Mouse (Mus musculus) CD4-positive, CD25-positive, alpha-beta regulatory T cell, adult 4 months (primary cell): ENCODE results near the gene Chodl. TPM values are rescaled to one million over a fixed set of nuclear protein-coding genes. Genes with fewer than 3 reads are reported as not detected.

ENCODE experiments used
- ATAC-seq: one replicate; pipeline ENCODE4 v1.8.0; 2017
- polyA plus RNA-seq, 2 experiments: library from polyadenylated mRNA; unstranded; fragments of 100-300 nt; shearing (Covaris generic); gene quantifications; one replicate each; pipeline ENCODE4 v1.2.1; 2017

Gene Chodl
- polyA plus RNA-seq: not detected

DNA sequence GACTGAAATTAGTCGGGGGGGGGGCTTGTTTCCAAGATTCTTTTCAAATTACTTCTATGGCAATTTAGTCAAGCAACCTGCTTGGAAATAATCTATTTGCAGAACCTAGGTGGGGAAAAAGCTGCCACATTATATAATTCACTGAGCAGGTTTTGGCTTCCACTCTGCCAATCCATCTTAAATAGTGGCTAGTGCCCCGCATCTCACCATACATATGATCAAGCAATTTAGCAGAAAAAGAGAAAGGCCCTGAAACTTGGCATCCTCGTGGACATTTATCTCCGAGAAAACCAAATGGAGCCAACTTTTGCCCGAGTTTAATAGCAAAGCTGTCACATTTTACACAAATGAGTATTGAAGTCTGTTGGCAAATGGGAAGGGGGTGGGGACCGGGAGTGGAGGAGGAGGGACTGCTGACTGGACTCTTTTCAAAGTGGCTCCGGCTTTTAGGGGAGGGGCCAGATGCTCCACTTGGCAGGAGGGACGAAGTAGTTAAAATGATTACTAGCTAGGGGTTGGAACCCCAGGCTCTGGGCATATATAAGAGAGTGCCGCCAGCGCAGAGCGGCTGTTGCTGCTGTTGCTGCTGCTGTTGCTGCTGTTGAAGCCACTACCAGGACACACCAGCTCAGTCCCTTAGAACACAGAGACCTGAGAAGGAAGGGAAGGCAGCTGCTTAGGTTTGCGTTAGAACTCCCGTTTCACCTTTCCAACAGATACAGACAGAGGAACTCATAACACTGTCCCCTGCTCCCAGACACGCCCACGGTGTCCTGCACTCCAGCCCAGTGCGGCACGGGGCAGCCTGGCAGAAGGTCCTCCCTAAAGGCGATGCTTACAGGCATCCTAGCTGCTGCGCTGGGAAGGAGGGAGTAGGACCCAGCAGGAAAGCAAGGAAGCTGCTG is at the start of gene Chodl:
Gene Chodl, plus strand, starts transcription at position 567 of the 905 bp plus-strand sequence.
- no peak for ATAC-seq

DNA sequence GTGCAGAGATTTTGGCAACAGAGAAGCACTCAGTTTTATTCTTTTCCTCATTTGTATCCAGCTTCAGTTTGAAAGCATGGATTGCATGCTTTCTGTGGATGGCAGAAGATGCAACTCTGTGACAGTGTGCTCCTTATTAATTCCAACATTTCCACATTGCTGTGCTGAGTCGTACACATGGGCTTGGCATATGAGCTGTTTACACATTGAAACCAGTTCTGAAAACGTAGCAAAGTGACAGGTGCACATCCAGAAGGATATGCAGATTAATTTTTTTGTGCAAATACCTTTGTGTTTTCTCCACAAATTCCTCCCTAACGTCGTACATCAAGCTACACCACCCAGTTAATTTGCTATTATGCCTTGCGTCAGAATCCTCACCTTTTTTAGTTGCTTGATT is 8.1 kb upstream of the Chodl start:
- no peak for ATAC-seq

DNA sequence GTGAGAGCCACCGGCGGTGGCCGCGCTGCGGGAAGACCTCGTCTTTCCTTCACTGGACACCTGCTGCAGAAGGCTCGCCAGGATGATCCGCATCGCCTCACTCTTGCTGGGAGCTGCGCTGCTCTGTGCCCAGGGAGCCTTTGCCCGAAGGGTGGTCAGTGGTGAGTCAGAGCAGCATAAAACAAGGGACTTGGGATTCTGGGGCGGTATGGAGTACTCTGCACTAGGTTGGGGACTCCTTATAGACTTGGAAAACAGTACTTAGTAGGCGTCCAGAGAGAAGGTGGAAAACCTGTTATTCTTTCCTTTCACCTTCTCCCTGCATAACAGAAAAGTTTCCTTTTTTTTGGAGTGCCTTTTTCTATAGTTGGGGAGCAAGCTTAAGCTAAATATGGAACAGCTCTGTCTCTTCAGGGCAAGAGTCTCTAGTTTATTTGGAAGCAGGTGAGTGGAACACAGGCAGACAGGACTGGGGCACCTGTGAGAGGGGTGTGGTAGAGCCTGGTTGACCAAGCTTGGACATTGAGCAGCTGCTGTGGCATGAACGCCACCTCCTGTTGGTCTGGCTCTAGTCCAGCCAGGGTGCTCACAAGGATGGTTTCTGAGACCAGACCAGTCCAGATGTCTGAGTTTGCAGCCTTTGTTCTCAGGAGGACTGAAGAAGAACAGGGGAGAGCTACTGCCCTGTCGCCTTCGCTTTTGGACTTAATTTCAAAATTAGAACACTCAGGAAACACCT is 708 bp downstream of the Chodl start:
- ATAC-seq: no peak

DNA sequence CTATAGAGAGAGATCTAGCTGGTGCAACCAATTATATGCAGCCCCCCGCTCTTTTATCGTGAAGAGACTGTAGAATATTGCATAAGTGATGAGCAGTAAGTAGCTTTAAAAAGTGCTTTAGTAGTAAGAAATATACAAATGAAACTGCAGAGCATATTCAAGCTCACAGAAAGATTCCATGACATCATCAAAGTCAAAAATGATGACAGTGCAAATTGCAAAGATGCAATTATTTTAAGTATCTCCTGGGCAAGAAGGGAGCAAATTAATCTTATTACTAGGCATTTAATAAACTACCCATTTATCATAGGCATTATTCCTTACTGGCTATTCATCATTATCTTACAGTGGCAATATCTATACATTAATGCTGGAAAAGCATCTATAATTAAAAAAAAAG is 3.5 kb downstream of the Chodl start:
- ATAC-seq: no peak

DNA sequence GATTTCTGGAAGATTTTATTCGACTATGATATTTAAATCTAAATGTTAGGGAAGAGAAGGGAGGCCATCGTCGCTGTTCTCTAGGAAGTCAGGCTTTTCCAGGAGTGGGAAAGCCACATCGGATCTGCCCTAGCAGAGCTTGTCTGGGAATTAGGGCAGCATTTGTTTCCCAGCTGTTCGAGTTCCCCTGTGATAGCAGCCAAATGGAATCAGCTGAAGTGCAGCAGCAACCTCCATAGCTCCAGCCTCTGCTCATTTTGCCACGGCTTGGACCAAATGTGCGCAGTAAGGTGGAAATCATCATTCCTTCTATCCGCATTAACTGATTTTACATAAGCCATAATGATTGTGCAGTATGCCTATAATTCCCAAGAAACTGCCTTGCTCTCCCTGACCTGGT is 7.0 kb downstream of the Chodl start:
- no peak for ATAC-seq

DNA sequence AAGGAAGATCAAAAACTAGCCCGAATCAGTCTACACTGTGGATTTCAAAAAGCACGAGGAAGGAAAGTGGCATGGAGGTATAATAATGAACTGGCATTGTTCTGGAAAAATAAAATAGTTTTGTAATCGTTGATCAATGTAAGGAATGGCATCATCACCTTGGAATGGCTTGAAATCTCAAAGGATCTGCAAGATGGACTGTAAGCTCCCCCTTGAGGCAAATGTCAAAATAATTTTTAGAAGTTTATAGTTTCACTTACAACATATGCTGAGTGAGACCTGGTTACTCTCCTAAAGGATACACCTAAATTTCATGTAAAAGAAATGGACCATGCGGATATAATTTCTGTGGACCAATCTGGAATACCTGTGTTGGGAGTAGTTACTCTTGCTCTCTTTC is 19.6 kb downstream of the Chodl start:
- ATAC-seq: no peak

DNA sequence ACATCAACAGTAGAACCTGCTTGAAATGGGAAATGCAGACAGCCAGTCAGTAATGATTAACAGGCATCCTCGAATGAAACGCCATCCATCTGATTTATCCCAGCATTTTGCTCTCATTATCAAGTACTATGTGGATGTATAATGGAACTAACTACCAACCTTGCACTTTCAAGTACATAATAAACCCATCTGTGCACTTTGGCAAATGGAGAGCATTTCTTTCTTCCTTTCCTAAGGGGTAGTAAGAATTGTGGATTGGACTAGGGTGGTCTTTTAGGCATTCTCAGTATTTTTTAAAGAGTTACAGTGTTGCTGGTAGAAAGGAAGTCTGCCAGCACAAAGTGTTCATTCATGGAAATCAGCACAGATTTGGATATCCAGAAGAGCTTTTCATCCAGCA is 26.7 kb downstream of the Chodl start:
- ATAC-seq: no peak

DNA sequence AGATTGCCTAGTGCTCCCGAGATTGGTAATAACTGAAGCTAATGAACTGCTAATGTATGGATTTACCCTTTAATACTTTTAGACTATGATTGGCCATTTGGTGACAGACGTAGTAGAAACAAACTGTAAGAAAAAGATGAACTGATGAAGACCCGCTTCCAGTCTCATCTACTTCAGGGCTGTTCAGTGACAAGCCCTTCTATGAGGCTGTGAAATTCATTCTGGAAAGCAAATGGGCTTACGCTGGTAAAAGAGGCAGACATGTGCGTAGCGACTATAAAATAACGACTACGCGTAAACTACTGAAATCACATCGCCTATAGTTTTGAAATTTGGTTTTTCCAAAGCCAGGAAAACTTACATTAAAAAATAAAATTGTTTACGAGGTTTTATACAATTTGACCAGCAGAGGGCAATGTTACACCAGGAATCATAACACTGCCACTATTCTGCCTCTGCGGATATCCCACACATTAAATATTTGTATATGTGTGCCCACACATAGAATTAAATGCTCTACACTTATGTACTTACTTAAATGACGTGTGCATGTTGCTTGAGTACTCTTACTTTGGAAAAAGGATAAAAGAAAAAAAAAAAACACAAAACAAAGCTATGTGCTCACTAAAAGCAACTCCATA is 38.5 kb downstream of the Chodl start:
- ATAC-seq: no peak

DNA sequence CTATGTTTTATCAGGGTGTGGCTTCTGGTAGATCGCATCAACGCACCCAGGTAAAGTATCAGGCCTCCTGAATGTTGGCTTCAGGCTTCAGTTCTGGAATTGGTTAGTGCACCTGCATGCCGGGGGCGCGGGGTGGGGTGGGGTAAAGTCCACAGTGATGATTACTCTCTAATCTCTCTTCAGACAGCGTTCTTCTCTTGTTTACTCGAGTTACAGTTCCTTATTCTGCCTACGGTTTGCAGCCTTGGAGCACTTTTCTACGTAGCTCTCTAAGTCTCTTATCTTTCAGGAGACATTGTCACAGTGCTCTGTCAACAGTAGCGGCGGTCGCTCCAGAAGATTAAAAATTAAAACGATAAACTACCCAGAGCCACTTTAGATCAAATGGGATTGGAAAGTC is 43.4 kb downstream of the Chodl start:
- no peak for ATAC-seq

DNA sequence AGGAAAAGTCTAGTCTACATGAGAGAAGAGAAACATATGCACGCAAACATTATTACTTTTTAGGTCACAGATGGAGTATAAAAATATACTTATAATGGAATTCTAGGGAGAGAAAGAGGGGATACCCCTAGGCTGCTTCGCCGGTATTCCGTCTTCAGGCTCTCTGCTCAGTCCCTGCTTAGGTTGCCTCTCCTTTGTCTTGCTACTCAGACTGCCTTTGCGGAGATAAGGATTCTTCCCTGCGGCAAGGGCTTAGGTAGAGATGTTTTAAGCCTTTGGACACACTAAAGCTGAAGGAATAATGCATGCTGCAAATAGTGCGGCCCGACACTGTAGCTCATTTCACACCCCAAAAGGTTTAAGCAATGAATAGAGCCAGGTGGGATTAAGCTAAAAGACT is 45.6 kb downstream of the Chodl start:
- no peak for ATAC-seq

Other genes with a start within 250 kb of the Chodl start
- gene Tmprss15, start 160.1 kb downstream of the Chodl start, polyA plus RNA-seq: not detected